ENCODE assay signal across 8 mouse cellular contexts in genomic region chr8:13158718-13159376, GRCm38 (mm10). TPM values are rescaled to one million over a fixed set of nuclear protein-coding genes. Genes with fewer than 3 reads are reported as not detected.
A peak's percentile ranks its signal among the peaks of the same experiment; 100 is the strongest.
DNase-seq lines count a peak whose midpoint lies in the region; ATAC-seq and TF ChIP-seq lines count a peak whose summit lies in the region.

Gene Lamp1 (plus strand): TSS chr8:13159161.

- H3K27me3 ChIP-seq in embryonic facial prominence, embryonic 14.5 days (replicated peaks; ENCODE audit: control insufficient read depth, insufficient read depth, low read length): no peaks in the 10 kb centered on the region
- H3K27me3 ChIP-seq in heart, adult 2 months (ENCODE audit: control insufficient read depth, insufficient read depth, low read length): no peaks in the 10 kb centered on the region
- no peaks in the 10 kb centered on the region for H3K27me3 ChIP-seq in limb, embryonic 13.5 days
- no peaks in the 10 kb centered on the region for H3K27me3 ChIP-seq in midbrain, embryonic 16.5 days (ENCODE audit: control insufficient read depth, insufficient read depth, low read depth, low read length)

- peaks cover 3% of the 10 kb centered on the region; the same call in 1 of the 2 replicates for H3K36me3 ChIP-seq in embryonic facial prominence, embryonic 14.5 days (ENCODE audit: control insufficient read depth, insufficient read depth, low read length)
- peaks cover 9% of the 10 kb centered on the region for H3K36me3 ChIP-seq in heart, adult 2 months (ENCODE audit: control insufficient read depth, insufficient read depth, low read length)
- H3K36me3 ChIP-seq in limb, embryonic 13.5 days: no peaks in the 10 kb centered on the region
- H3K36me3 ChIP-seq in midbrain, embryonic 16.5 days (ENCODE audit: control insufficient read depth, insufficient read depth, low read length): no peaks in the 10 kb centered on the region

- TF ChIP-seq CTCF in heart, adult 2 months (IDR thresholded peaks at IDR 0.05): no peak

- no peaks in the 10 kb centered on the region for H3K9me3 ChIP-seq in embryonic facial prominence, embryonic 14.5 days (ENCODE audit: control insufficient read depth, low read length)
- no peaks in the 10 kb centered on the region for H3K9me3 ChIP-seq in limb, embryonic 13.5 days
- H3K9me3 ChIP-seq in midbrain, embryonic 16.5 days (replicated peaks; ENCODE audit: control insufficient read depth, low read length, poor library complexity, severe bottlenecking): no peaks in the 10 kb centered on the region

- peak within 1 kb of the TSS; percentile 79 for H3K27ac ChIP-seq in embryonic facial prominence, embryonic 14.5 days (replicated peaks; ENCODE audit: low read depth, low read length)
- H3K27ac ChIP-seq in heart, adult 2 months: peak within 1 kb of the TSS; percentile 94
- peak within 1 kb of the TSS; percentile 76; the same call in 1 of the 2 replicates for H3K27ac ChIP-seq in limb, embryonic 13.5 days
- peak within 1 kb of the TSS; percentile 79 for H3K27ac ChIP-seq in midbrain, embryonic 16.5 days (ENCODE audit: low read length)

- peak within 1 kb of the TSS; percentile 100 for H3K4me3 ChIP-seq in embryonic facial prominence, embryonic 14.5 days (ENCODE audit: low read depth, low read length)
- peak within 1 kb of the TSS; percentile 80 for H3K4me3 ChIP-seq in heart, adult 2 months
- H3K4me3 ChIP-seq in limb, embryonic 13.5 days: peak within 1 kb of the TSS; percentile 100
- peak within 1 kb of the TSS; percentile 100 for H3K4me3 ChIP-seq in midbrain, embryonic 16.5 days (ENCODE audit: low read depth, low read length)

- WGBS in embryonic facial prominence, embryonic 14.5 days: 7% methylated on average over 7 of the region's 50 CpGs
- WGBS in heart, adult 2 months: 3% methylated on average over 49 of the region's 50 CpGs
- 1% methylated on average over 49 of the region's 50 CpGs for WGBS in limb, embryonic 13.5 days
- 1% methylated on average over 46 of the region's 50 CpGs for WGBS in midbrain, embryonic 16.5 days

- H3K79me2 ChIP-seq in heart, adult 2 months (replicated peaks; ENCODE audit: control insufficient read depth, insufficient read depth, low read length): peaks cover 5% of the 10 kb centered on the region

- ATAC-seq in embryonic facial prominence, embryonic 14.5 days (ENCODE audit: low read depth): peak; percentile 96
- peak; percentile 98 for ATAC-seq in limb, embryonic 13.5 days (ENCODE audit: low FRiP score, low read depth)
- peak; percentile 96 for ATAC-seq in midbrain, embryonic 16.5 days

- intact Hi-C loops in heart, adult 2 months (cut with DNase I): loop anchor here (2.0 to 10.0 kb wide), 3 partner anchors 46 to 128 kb away; partner anchors contain the start of genes Cul4a, Dcun1d2, Grtp1 and Pcid2

- peak; percentile 80 for TF ChIP-seq EP300 in heart, adult 2 months (IDR thresholded peaks at IDR 0.05; ENCODE audit: insufficient read depth, low read depth, low read length)

- TF ChIP-seq POLR2A in heart, adult 2 months (IDR thresholded peaks at IDR 0.05; ENCODE audit: insufficient read depth, low read depth, low read length): peak; percentile 68

- peak within 1 kb of the TSS; percentile 97 for H3K9ac ChIP-seq in embryonic facial prominence, embryonic 14.5 days (ENCODE audit: low read depth, low read length)
- peak within 1 kb of the TSS; percentile 98 for H3K9ac ChIP-seq in heart, adult 2 months (ENCODE audit: low read depth, low read length)
- H3K9ac ChIP-seq in limb, embryonic 13.5 days: peak within 1 kb of the TSS; percentile 99
- H3K9ac ChIP-seq in midbrain, embryonic 16.5 days (ENCODE audit: low read depth, low read length): peak within 1 kb of the TSS; percentile 97

- peak within 1 kb of the TSS; percentile 87 for H3K4me2 ChIP-seq in embryonic facial prominence, embryonic 14.5 days (ENCODE audit: low read depth, low read length)
- H3K4me2 ChIP-seq in limb, embryonic 13.5 days (replicated peaks): peak within 1 kb of the TSS; percentile 94
- peak within 1 kb of the TSS; percentile 88 for H3K4me2 ChIP-seq in midbrain, embryonic 16.5 days (ENCODE audit: low read length)

- peaks cover 12% of the 10 kb centered on the region for H3K4me1 ChIP-seq in embryonic facial prominence, embryonic 14.5 days (ENCODE audit: control insufficient read depth, insufficient read depth, low read length)
- H3K4me1 ChIP-seq in heart, adult 2 months (ENCODE audit: control insufficient read depth, insufficient read depth, low read length): peaks cover 16% of the 10 kb centered on the region
- H3K4me1 ChIP-seq in limb, embryonic 13.5 days: peaks cover 19% of the 10 kb centered on the region
- peaks cover 30% of the 10 kb centered on the region for H3K4me1 ChIP-seq in midbrain, embryonic 16.5 days (ENCODE audit: control insufficient read depth, insufficient read depth, low read length)

- DNase-seq in 3T3-L1 (ENCODE audit: low read depth, low spot score): peak; percentile 98
- peak; percentile 94 to 99 for DNase-seq in adrenal gland, postnatal 4 days (ENCODE audit: low spot score in 2 of 2)
- peak; percentile 100 for DNase-seq in embryonic facial prominence, embryonic 14.5 days (ENCODE audit: low spot score)
- peak; percentile 99 to 100 for DNase-seq in heart, adult 2 months
- DNase-seq in kidney, adult 8-10 months: peak; percentile 99 to 100
- peak; percentile 94 to 98 for DNase-seq in spleen, postnatal 10 days (ENCODE audit: low spot score in 2 of 2)

RNA-seq across cellular contexts. Expression of gene Lamp1, which starts in this region (rescaled TPM):
- total RNA-seq in adrenal gland, postnatal 4 days (2021): 100 to 1,000 TPM; 311 to 322 TPM
- polyA plus RNA-seq in embryonic facial prominence, embryonic 14.5 days (2014; fragmentation: Nextera tagmentation; extraction: Ambion mirVana): 367 TPM in 2 replicates
- 100 to 1,000 TPM; 406 to 437 TPM for total RNA-seq in heart, adult 2 months (2021)
- 462 and 645 TPM in 2 replicates for polyA plus RNA-seq in heart, adult 2 months (2012; rRNA removed)
- polyA plus RNA-seq in limb, embryonic 13.5 days (2015; fragmentation: Nextera tagmentation; extraction: Ambion mirVana): 247 and 255 TPM in 2 replicates
- 263 and 294 TPM in 2 replicates for polyA plus RNA-seq in midbrain, embryonic 16.5 days (2015; fragmentation: Nextera tagmentation; extraction: Ambion mirVana)

Comparison
In these comparisons a context has a peak if more than half of its experiments do, and no peak if none do; other contexts are left out.
1. Peak in every context shown above with its lines: DNase-seq, ATAC-seq, H3K4me3 ChIP-seq and H3K27ac ChIP-seq.